Mouse (Mus musculus): Measurements from ENCODE around the gene Zc3hc1. TPM values are rescaled to one million over a fixed set of nuclear protein-coding genes. Genes with fewer than 3 reads are reported as not detected.

The Zc3hc1 gene
- total RNA-seq, 2 experiments from 2014 or later = 25.2 to 27.2 TPM

GRCm38 (mm10) chr6:30374731-30375510 lies 15.9 kb downstream of the Zc3hc1 start:
- DNase-seq (ENCODE audit: extremely low spot score in 1 of 2, low spot score in 1 of 2) = no peak

- no peak for DNase-seq (ENCODE audit: extremely low spot score in 1 of 2, low spot score in 1 of 2)
These were observed 18.0 kb downstream of the Zc3hc1 start for GRCm38 (mm10) chr6:30372627-30373369.

DNA sequence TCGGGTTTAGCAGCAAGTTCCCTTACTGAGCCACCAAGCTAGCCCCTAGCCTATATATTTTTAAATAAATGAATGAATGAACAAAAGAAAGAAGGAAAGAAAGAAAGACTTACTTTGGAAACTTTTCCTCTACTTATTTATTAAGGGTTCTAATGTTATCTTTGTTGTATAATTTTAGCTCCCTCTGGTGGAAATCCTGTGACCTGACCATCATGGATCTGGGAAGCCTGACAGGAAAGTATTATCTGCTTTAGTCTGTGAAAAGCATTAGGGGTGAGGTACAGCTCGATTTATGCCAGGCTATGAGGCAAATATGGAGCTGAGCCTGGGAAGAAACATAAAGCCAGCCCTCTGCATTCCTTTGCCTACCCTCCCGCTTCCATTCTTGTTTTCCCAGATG lies 21.5 kb downstream of the Zc3hc1 start:
- DNase-seq (ENCODE audit: extremely low spot score in 1 of 2, low spot score in 1 of 2) = no peak

DNA sequence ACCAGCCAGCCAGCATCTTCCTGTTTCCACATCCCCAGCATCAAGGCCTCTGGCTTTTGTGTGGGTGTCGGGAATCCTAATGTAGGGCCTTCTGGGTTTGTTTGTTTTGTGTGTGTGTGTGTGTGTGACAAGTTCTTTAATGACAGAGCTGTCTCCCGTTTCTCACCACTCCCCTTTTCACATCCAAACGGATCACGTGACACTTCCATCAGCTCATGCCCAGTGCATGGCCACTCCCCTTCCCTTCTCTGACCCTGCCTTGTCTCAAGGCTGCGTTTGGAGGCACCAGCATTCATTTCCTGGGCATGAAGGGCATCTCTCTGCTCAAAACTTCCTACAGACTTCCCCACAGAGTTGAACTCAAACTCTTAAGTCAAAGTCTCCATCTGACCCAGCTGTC lies 27.0 kb downstream of the Zc3hc1 start:
- no peak for DNase-seq (ENCODE audit: extremely low spot score in 1 of 2, low spot score in 1 of 2)

- DNase-seq (ENCODE audit: extremely low spot score in 1 of 2, low spot score in 1 of 2) = no peak
These were observed 30.9 kb downstream of the Zc3hc1 start for GRCm38 (mm10) chr6:30359762-30360509.

DNA sequence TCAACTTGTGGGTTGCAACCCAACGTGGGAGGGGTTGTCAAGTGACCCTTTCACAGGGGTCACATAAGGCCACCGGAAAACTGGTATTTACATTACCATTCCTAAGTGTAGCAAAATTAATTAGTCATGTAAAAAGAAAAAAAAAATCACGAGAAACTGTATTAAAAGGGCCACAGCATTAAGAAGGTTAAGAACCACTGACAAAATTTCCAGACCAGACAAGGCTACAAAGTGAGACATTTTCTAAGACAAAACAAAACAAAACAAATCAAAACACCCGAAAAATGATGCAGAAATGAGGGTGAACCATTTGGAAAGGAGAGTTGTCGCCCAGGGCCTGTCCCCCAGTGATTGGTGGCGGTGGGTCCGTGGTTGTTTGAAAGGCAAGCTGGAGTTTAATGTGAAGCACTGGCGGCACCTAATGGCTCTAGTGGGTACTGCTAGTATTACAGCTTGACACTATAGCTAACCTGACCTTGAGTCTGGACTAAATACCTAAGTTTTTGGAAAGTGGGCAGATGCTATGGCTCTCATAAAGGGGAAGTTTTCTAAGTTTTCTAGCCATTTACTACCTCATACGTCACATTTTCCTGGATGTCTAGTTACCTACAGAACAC lies 33.2 kb downstream of the Zc3hc1 start:
- DNase-seq (ENCODE audit: extremely low spot score in 1 of 2, low spot score in 1 of 2) = peak; percentile 67 to 89

- no peak for DNase-seq (ENCODE audit: extremely low spot score in 1 of 2, low spot score in 1 of 2)
These were observed 34.1 kb downstream of the Zc3hc1 start for GRCm38 (mm10) chr6:30356680-30357079.

DNA sequence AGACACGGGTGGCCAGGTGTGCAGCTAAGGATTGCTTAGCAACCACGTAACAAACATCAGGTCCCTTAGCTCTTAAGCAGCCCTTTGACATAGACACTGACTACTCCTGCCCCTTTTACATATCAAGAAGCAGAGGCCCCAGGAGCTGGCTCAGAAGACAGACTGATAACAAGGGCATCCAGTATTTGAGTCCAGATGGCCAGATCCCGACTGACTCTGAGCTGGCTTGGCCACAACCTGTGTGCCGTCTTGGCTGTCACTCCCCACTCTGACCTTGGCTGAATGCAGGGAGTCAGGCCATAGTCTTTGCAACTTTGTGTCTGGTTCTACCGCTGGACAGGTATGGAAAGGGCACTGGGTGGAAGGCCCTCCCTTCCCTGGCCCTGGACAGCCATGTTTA lies 34.7 kb downstream of the Zc3hc1 start:
- no peak for DNase-seq (ENCODE audit: extremely low spot score in 1 of 2, low spot score in 1 of 2)

DNA sequence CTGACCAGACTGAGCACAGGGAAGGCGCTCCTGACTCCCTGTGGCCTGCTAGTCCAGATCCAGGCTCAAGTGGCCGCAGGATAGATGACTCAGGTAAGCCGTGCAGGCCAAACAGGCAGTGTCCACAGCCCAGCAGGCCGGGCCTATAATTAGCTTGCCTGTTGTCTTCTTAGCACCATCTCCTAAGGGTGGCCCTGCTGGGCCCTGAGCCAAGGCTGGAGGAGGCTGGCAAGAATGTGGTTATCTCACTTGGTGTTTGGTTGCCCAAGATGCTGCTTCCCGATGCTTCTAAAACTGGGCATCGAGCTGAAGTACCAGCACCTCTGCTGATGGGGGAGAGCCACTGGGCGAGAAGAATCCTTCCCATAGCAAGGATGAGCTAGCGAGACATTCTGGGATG lies 35.1 kb downstream of the Zc3hc1 start:
- no peak for DNase-seq (ENCODE audit: extremely low spot score in 1 of 2, low spot score in 1 of 2)

DNA sequence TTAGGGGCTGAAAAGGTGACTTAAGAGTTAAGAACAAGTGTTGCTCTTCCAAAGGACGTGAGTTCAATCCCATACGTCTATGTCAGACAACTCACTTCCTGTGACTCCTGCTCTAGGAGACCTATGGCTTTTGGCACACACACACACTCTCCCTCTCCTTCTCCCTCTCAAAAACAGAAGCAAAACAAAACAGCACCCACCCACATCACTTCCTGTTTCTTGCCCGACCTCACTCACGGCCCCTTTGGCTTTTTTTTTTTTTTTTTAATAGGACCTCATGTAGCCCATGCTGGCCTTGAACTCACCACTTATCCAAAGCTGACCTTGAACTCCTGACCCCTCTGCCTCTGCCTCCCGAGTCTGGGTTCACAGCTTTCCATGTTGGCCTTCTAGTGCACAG lies 36.1 kb downstream of the Zc3hc1 start:
- DNase-seq (ENCODE audit: extremely low spot score in 1 of 2, low spot score in 1 of 2) = no peak

DNA sequence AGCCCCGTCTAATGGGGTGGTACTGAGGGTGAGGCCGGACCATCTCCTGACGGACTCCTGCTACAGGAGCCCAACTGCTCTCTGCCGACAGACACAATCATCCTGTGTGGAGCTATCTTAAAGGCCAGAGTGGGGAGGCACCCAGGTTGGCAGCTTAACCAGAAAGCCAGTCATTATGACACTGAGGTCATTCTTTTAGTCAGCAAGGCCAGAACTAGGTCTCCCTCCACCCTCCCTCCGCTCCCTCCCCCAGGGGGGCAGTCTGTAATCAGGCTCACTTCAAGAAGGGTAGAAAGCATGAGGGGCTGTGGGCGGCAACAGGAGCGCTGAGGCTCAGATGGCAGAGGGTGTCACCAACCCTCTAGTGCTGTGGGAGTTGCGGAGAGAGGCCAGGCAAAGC lies 37.2 kb downstream of the Zc3hc1 start:
- no peak for DNase-seq (ENCODE audit: extremely low spot score in 1 of 2, low spot score in 1 of 2)

GRCm38 (mm10) chr6:30352762-30353161 lies 38.1 kb downstream of the Zc3hc1 start:
- no peak for DNase-seq (ENCODE audit: extremely low spot score in 1 of 2, low spot score in 1 of 2)

DNA sequence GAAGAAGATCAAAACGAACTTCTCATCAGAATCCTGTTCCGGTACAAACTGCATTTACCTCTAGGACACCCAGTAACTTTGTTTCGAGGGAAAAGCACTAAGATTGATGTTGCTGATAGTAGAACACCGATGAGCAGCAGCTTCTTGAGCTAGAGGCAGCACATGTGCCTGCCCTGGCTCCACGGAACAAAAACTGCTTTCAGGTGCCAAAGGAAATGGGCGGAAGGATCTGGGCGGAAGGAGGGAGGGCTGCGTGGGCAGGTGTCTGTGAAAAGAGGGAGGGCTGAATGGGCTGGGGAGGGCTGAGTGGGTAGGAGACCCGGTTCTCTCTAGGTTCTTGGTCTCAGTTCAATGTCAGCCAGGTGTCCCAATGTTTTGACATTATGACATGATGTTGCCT lies 39.5 kb downstream of the Zc3hc1 start:
- DNase-seq (ENCODE audit: extremely low spot score in 1 of 2, low spot score in 1 of 2) = no peak

- no peak for DNase-seq (ENCODE audit: extremely low spot score in 1 of 2, low spot score in 1 of 2)
These were observed 43.5 kb downstream of the Zc3hc1 start for GRCm38 (mm10) chr6:30347288-30347801.

DNA sequence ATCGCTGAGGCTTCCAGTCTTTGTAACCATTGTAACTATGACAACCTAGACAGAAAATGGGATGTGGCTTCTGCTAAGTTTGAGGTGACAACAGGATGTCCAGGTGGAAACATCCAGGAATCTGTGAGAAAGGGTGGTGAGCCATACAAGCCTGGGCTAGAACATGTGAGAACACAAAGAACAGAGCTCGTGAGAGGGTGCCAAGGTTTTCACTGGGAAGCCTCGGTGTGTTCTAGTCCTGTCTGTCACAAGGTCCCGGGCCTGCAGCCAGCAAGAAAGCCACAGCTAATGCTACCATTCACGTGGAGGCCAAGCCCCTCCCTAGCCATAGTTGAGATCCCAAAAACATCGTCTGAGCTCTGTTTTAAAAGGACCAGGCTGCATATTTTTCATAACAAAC lies 44.1 kb downstream of the Zc3hc1 start:
- no peak for DNase-seq (ENCODE audit: extremely low spot score in 1 of 2, low spot score in 1 of 2)

DNA sequence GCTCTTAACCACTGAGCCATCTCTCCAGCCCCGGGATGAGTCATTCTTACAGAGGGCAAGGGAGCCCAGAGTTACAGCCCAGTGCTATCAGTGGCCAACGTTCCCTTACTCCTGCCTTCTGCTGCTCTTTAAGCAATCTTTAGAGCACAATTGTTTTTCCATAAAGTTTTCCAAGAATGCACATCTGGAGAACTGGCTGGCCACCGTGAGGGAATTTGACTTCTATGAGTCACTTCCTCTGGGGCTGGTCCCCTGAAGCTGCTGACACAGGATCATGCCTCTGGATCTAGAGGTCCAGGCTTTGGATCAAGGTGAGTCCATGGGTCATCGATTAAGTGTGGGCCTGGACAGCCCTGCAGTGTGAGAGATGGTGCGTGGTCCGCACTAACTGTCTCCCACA lies 46.8 kb downstream of the Zc3hc1 start:
- DNase-seq (ENCODE audit: extremely low spot score in 1 of 2, low spot score in 1 of 2) = no peak

- DNase-seq (ENCODE audit: extremely low spot score in 1 of 2, low spot score in 1 of 2) = no peak
These were observed 50.5 kb downstream of the Zc3hc1 start for GRCm38 (mm10) chr6:30340231-30340873.

DNA sequence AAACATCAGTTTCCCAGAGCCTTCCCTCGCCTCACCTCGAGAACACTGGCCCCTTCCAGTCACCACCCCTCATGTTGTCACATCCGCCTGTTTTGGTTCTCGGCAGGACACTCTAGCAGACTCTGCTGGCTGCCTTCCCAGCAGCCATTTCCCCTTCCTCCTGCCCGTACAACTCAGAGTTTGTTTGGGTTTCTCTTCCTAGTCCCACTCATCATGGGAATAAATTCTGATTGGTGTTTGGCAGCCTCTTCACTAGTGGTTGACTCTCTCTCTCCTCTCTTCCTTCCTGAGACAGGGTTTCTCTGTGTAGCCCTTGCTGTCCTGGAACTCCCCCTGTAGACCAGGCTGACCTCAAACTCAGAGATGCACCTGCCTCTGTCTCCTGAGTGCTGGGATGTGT lies 53.9 kb downstream of the Zc3hc1 start:
- peak in 1 of 2 experiments; percentile 15 for DNase-seq (ENCODE audit: extremely low spot score in 1 of 2, low spot score in 1 of 2)

GRCm38 (mm10) chr6:30332262-30332661 lies 58.6 kb downstream of the Zc3hc1 start:
- DNase-seq (ENCODE audit: extremely low spot score in 1 of 2, low spot score in 1 of 2) = no peak

DNA sequence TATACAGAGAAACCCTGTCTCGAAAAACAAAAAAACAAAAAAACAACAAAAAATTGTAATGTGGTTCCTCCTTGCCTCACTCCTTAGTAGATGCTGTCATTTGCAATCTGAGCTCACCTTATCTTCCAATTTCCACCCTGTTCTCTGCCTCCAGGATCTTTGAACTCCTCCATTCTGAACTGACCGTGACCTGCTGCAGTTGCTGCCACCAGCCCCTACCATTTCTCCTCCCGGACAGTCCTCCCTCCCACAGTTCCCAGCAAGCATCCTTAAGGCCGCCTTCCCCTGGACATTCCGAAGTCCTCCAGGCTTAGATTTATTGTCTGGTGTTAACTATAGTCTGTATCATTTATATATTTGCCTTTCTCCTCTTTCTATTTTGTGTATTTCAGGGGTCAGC lies 60.1 kb downstream of the Zc3hc1 start:
- DNase-seq (ENCODE audit: extremely low spot score in 1 of 2, low spot score in 1 of 2) = no peak
